Mouse (Mus musculus): ENCODE measurements around the gene Opcml.

The Opcml gene

GRCm38 (mm10) chr9:28319021-28319755, 528.6 kb downstream of the Opcml start:
- DNase-seq (ENCODE audit: low read depth, low spot score) = no peak

- DNase-seq (ENCODE audit: low read depth, low spot score) = no peak
Observed at GRCm38 (mm10) chr9:28319802-28320201, 529.2 kb downstream of the Opcml start.

GRCm38 (mm10) chr9:28327985-28328384, 537.4 kb downstream of the Opcml start:
- DNase-seq (ENCODE audit: low read depth, low spot score) = no peak

- DNase-seq (ENCODE audit: low read depth, low spot score) = no peak
Observed at GRCm38 (mm10) chr9:28328434-28328833, 537.9 kb downstream of the Opcml start.

GRCm38 (mm10) chr9:28329477-28329876, 538.9 kb downstream of the Opcml start:
- no peak for DNase-seq (ENCODE audit: low read depth, low spot score)

GRCm38 (mm10) chr9:28336511-28337208, 546.1 kb downstream of the Opcml start:
- DNase-seq (ENCODE audit: low read depth, low spot score) = no peak

GRCm38 (mm10) chr9:28337837-28338236, 547.3 kb downstream of the Opcml start:
- DNase-seq (ENCODE audit: low read depth, low spot score) = no peak

- no peak for DNase-seq (ENCODE audit: low read depth, low spot score)
Observed at GRCm38 (mm10) chr9:28354978-28355377, 564.4 kb downstream of the Opcml start.

GRCm38 (mm10) chr9:28357946-28358345, 567.4 kb downstream of the Opcml start:
- DNase-seq (ENCODE audit: low read depth, low spot score) = no peak

- DNase-seq (ENCODE audit: low read depth, low spot score) = no peak
Observed at GRCm38 (mm10) chr9:28360691-28361090, 570.1 kb downstream of the Opcml start.

- DNase-seq (ENCODE audit: low read depth, low spot score) = no peak
Observed at GRCm38 (mm10) chr9:28364473-28365159, 574.0 kb downstream of the Opcml start.

GRCm38 (mm10) chr9:28365160-28365473, 574.5 kb downstream of the Opcml start:
- no peak for DNase-seq (ENCODE audit: low read depth, low spot score)

- DNase-seq (ENCODE audit: low read depth, low spot score) = no peak
Observed at GRCm38 (mm10) chr9:28386527-28387175, 596.1 kb downstream of the Opcml start.

- no peak for DNase-seq (ENCODE audit: low read depth, low spot score)
Observed at GRCm38 (mm10) chr9:28395222-28395621, 604.6 kb downstream of the Opcml start.

- DNase-seq (ENCODE audit: low read depth, low spot score) = no peak
Observed at GRCm38 (mm10) chr9:28395638-28396037, 605.1 kb downstream of the Opcml start.

GRCm38 (mm10) chr9:28402770-28403650, 612.4 kb downstream of the Opcml start:
- DNase-seq (ENCODE audit: low read depth, low spot score) = no peak

GRCm38 (mm10) chr9:28403831-28404562, 613.4 kb downstream of the Opcml start:
- DNase-seq (ENCODE audit: low read depth, low spot score) = no peak

GRCm38 (mm10) chr9:28404616-28405015, 614.0 kb downstream of the Opcml start:
- no peak for DNase-seq (ENCODE audit: low read depth, low spot score)

GRCm38 (mm10) chr9:28405816-28406215, 615.2 kb downstream of the Opcml start:
- no peak for DNase-seq (ENCODE audit: low read depth, low spot score)

- DNase-seq (ENCODE audit: low read depth, low spot score) = no peak
Observed at GRCm38 (mm10) chr9:28420808-28421207, 630.2 kb downstream of the Opcml start.
